Mouse (Mus musculus) hindlimb bud, embryonic 11.5 days (tissue): ENCODE results near the gene Urb2.

Experiments
- DNase-seq: peaks from one replicate; pipeline ENCODE4 v3.0.0-alpha.2; 2012; ENCODE audit warnings: low read depth, low spot score; ENCODE audit errors: extremely low spot score

Urb2 gene

GRCm38 (mm10) chr8:124021237-124022227 lies at the start of gene Urb2, which contains the start of gene Taf5l:
TSS of gene Urb2 (plus strand) at chr8:124021508.
TSS of gene Taf5l (minus strand) at chr8:124021397.
- DNase-seq = peak; percentile 67

DNA sequence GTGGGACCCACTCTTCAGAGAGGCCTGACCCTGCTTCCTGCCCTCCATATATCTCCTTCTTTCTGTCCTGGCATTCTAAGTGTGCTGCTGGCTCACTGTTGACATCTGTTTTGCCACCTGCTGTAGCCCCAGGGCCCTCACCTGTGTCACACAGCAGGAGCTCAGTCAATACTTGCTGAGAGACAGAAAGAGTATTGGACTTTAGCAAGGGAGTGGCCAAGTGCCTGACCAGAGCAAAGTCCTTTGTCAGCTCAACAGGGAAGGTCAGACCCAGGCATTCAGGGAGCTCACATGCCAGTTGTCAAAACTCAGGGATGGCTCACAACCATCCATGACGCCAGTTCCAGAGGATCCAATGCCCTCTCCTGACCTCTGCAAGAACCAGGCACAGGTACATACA lies 47.8 kb upstream of the Urb2 start:
- no peak for DNase-seq

- no peak for DNase-seq
These were observed 43.8 kb upstream of the Urb2 start for GRCm38 (mm10) chr8:123977499-123977898.

- DNase-seq = no peak
These were observed 43.0 kb upstream of the Urb2 start for GRCm38 (mm10) chr8:123978166-123978838.

GRCm38 (mm10) chr8:123978926-123979325 lies 42.4 kb upstream of the Urb2 start:
- DNase-seq = no peak

DNA sequence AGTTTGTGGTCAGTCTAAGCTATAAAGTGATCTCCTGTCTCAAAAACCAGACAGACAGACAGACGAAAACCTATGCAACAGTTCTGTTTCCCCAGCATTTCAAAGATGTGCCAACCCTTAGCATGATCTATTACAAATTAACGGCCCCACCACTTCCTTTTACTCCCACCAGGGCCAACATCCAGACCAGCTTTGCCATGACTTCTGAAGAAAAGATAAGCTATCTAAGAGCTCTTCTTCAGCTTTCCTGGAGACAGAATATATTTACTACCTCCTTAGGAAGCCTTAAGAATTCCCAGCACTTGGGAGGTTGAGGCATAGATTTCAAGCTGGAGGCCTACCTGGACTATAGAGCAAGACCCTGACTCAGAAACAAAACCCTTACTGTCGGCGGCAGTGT lies 41.1 kb upstream of the Urb2 start:
- DNase-seq = no peak

GRCm38 (mm10) chr8:123981674-123982073 lies 39.6 kb upstream of the Urb2 start:
- DNase-seq = no peak

GRCm38 (mm10) chr8:123982291-123982793 lies 39.0 kb upstream of the Urb2 start:
- no peak for DNase-seq

- peak; percentile 64 for DNase-seq
These were observed 38.4 kb upstream of the Urb2 start, which contains the start of gene Abcb10 for GRCm38 (mm10) chr8:123982826-123983400. TSS of gene Abcb10 (minus strand) at chr8:123983122.

- no peak for DNase-seq
These were observed 32.7 kb upstream of the Urb2 start for GRCm38 (mm10) chr8:123988605-123989038.

DNA sequence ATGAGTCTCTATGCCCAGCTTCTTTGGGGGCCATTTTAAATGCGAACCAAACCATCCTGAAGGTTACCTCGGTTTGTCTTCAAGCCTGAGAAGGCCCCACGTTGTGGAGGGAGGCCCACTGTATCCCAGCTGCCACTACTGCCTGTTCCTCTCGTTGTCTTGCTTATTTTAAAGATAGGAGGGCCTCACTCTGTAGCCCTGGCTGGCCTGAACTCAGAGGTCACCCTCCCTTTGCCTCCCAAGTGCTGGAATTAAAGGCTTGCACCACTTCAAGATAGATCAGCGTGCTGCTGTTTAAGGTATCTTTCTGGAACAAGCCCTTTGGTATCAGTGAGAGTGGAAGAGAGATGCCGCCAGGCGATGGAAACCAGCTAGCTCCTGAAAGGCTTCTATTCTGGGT lies 32.2 kb upstream of the Urb2 start:
- DNase-seq = no peak

GRCm38 (mm10) chr8:123990277-123991049 lies 30.8 kb upstream of the Urb2 start:
- no peak for DNase-seq

GRCm38 (mm10) chr8:123992587-123992986 lies 28.7 kb upstream of the Urb2 start:
- DNase-seq = no peak

DNA sequence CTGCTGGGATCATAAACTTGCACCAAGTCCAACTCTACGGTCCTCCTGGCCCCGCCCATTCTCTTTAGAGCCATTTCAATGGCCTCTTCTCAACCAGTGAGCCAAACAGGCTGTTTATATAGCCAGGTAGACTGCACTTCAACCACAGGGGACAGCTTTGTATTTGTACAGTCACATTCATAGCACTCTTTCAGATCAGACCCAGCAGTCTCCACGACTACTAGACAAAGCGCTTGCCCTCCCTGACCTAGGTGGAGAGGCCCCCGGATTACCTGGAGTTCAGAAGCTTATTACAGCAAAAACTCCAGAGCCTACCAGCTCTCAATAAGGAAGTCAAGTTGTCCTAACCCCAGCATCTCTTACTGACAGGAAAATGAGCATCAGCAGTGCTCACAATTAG lies 27.7 kb upstream of the Urb2 start:
- DNase-seq = no peak

DNA sequence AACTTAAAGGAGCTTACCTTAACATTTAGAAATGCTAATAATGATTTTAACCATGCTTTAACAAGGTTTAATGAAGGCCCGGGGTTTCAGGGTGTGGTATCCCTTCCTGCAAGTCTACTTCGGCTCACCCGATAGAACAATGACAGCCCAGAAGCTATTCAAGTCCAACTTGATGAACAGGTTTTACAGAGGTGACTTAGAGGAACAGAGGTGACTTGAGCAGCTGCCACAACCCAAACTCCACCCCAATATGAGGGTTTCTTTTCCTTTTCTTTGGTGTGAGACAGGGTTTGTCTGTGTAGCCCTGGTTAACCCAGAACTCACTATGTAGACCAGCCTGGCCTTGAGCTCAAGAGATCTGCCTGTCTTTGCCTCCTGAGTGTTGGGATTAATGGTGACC lies 27.3 kb upstream of the Urb2 start:
- no peak for DNase-seq

DNA sequence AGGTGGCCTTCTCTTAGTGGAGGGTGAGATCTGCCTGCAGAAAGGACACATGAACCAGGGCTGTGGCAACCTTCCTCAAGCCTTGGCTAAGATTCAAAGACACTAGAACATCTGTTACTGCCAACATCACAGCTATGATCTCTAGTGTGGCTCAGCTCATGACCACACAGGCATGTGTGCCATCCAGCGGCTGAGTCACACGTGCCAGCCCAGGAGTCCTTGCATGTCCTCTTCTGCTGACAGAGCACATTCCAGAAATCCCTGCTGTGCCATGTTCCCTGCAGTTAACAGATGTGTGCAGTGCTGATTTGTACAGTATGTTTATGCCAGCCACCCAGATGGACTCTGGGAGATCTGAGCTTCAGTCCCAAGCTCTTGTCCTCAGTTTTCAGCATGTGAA lies 21.7 kb upstream of the Urb2 start:
- no peak for DNase-seq

DNA sequence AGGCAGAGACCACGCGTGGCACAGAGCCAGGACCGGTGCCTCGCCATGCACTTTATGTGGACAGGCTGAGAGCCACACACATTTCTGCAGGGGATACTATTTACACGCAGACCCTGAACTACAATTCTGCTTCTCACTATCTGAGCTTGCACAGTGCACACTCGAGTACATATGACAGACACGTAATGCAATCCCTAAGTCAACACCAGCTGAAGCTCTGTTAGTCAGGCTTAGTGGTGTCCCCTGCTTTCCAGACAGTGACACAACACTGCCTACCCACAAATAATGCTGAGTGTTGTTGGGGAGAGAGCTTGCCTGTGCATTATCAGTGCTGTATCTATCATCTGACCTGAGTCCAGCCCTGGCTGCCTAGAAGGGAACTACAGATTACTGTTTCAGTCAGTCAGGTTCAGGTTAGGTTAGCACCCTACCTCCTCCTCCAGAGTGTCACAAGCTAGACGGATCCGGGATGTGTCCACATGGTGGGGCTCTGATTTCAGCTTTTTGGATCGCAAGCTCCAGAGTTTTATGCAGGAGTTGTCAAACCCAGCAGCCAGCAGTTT lies 18.7 kb upstream of the Urb2 start:
- no peak for DNase-seq

- DNase-seq = no peak
These were observed 13.5 kb upstream of the Urb2 start for GRCm38 (mm10) chr8:124007829-124008228.

GRCm38 (mm10) chr8:124011580-124011979 lies 9.7 kb upstream of the Urb2 start:
- DNase-seq = no peak

GRCm38 (mm10) chr8:124011989-124012586 lies 9.2 kb upstream of the Urb2 start:
- no peak for DNase-seq
